Mouse (Mus musculus): ENCODE data around the gene Tango2.

Gene Tango2

DNA sequence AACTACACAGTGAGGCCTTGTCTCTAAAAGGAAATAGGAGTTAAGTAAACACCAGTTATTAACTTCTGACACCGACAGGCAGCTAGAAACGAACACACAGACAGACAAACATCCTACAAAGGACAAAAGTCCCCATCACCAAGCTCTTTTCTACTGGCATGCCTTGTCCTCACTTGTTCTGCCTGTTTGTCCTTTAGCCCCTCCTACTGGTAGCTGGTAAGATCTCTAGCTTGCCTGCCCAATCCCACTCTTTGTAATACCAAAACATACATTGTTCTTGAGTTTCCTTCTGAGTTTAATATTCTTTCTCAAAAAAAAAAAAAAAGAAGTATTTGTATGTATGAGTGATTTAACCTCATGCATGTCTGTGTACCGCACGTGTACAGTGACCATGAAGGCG lies 79.7 kb downstream of the Tango2 start:
- in situ Hi-C loops (cut with MboI, MseI), result no loop called here

DNA sequence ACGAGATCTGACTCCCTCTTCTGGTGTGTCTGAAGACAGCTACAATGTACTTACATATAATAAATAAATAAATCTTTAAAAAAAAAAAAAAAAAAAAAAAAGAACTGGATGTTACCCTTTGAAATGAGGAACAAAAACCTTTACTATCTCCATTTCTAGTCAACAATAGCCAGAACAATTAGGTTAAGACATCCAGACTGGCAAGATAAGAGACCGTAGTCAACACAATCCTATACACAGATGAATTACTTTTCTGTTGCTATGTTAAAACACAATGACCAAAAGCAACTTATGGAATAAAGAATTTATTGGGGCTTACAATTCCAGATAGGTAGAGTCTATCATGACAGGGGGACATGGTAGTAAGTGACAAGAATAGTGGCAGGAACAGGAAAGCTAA lies 82.9 kb downstream of the Tango2 start:
- in situ Hi-C loops (cut with MboI, MseI), result no loop called here

DNA sequence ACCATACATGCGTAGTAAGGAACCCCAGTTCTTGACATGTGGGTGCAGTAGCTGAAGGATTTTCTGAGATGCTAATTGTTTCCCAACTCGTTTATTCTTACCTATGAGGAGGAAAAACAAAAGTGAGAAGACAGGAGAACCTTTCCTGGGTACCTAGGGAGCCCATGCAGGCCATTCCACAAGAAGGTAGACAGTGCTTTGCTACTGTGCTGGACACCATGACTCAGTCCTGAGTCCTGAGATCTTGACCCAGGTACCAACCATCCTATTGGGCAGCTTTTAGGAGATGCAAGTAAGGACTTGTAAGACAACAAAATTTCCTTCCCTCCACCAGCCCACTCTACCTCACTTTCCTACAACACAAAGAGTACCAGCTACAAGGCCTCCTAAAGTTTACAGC lies 89.7 kb downstream of the Tango2 start, which contains the start of gene Gm49776:
TSS of gene Gm49776 (minus strand) at position 101 of the 400 bp plus-strand sequence.
- in situ Hi-C loops (cut with MboI, MseI), result no loop called here

DNA sequence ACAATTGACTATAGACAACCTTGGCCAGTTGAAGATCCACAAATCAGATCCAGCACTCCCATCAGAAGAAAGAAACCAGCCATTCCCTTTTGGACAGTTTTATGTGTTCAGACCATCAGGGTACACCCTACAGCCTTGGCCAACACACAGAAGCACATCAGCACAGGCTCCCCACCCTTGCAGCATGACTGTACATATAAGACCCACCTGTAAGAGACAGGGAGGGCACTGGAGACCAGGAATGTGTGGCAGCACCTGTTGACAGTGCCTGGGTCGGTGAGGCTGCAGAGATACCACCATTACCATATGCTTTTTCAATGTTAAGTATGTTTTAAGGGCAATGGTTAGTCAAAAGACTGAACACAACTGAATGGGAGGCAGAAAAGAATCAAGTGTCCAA lies 94.0 kb downstream of the Tango2 start:
- in situ Hi-C loops (cut with MboI, MseI), result loop anchor here in 1 of 2 experiments (5.0 kb wide), 1 partner anchor 558 kb away; the partner anchor contains the start of genes Cdc45 and Ufd1

DNA sequence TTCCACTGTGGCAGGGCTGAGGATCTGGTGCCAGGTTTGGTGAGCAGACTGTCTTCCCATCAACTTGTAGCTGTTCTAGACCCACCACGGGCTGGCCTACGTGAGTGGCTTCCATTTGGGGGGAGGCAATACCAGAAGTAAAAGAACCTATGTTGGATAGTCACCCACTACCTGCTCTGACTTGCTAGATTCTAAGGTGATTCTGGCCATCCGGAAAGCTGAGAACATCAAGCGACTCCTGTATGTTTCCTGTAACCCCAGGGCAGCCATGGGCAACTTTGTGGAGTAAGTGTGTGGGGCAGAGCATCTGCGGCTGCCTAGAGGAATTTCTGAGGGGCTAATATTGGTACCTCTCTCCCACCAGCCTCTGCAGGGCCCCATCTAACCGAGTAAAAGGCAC lies 95.2 kb downstream of the Tango2 start:
- in situ Hi-C loops (cut with MboI, MseI), result loop anchor here in 1 of 2 experiments (5.0 kb wide), 1 partner anchor 560 kb away; the partner anchor contains the start of genes Cdc45 and Ufd1

DNA sequence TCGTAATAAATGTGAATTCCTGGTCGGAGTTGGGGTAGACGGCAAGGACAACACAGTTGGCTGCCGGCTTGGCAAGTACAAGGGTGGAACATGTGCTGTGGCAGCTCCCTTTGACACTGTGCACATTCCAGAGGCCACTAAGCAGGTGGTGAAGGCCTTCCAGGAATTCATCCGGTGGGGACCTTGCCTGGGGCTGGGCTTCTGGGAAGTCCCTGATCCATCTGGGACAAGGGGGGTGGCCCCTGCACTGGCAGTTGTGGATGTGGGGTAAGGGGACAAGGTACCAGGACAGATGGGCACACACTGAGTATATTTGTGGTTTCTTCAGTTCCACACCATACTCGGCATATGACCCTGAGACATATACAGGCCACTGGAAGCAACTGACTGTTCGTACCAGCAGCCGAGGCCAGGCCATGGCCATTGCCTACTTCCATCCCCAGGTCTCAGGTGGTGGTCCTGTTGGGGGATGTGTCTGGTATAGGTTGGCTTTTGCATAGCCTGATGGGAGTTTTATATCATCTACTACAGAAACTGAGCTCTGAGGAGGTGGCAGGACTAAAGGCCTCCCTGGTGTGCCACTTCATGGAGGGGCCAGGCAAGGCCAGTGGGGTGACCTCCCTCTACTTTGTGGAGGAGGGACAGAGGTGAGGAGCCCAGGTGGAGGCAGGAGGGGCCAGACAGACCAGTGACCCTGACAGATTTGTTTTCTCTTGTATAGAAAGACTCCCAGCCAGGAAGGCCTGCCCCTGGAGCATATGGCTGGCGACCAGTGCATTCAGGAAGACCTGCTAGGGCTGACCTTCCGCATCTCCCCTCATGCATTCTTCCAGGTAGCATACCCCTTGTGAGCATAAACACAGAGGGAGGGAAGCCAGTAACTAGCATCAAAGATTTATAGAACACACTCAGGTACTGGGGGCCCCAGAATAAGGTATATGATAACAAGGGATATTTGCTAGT lies 96.8 kb downstream of the Tango2 start:
- in situ Hi-C loops (cut with MboI, MseI), result loop anchor here in 1 of 2 experiments (5.0 kb wide), 1 partner anchor 561 kb away; the partner anchor contains the start of genes Cdc45 and Ufd1
